Mouse (Mus musculus) lung, postnatal 14 days (tissue): Measurements from ENCODE around the gene Odf3l1.

Source experiments
- DNase-seq: peaks from one replicate; pipeline ENCODE4 v3.0.0; 2021

Gene Odf3l1

DNA sequence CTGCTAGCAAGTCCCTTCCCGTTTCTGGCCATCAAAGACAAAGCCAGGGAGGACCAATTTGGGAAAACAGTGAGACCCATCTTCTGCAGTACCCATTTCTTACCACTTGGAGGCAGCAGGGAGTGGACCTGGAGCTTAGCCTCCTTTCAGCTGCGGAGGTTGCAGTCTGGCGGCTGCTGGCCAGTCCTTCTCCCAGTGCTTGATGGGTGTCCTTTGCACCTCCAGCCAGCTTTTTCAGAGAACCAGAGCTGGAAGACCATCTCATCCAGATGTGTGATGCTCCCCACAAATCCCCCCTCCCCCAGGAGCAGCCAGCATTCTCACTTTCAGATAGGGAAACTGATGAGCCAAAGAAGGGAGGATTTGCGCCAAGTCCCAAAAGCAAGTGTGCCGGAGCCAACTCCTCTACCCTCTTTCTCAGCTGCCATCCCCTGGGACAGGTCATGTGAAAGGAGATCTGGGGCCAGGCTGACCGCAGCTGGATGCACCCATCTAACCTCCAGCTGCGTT is 20.7 kb downstream of the Odf3l1 start:
- DNase-seq = peak; percentile 75

DNA sequence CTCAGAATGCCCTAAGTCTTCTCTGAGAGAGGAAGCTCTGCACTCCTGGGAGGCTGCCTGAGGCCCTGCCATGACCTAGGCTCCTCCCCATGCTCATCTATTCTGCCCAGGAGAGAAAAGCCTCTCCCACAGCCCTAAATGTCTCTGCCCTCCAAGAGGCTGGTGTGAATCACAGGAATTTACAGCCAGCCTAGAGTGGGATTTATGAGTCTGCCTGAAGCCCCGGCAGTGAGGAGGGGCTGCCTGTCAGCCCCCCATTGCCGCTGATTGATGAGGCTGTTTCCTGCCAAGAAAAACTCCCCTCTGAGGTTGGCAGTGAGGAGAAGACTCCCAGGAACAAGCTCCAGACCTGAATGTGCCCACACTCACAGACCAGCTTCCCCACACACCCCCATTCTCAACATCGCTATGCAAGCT is 22.2 kb downstream of the Odf3l1 start:
- DNase-seq = no peak

DNA sequence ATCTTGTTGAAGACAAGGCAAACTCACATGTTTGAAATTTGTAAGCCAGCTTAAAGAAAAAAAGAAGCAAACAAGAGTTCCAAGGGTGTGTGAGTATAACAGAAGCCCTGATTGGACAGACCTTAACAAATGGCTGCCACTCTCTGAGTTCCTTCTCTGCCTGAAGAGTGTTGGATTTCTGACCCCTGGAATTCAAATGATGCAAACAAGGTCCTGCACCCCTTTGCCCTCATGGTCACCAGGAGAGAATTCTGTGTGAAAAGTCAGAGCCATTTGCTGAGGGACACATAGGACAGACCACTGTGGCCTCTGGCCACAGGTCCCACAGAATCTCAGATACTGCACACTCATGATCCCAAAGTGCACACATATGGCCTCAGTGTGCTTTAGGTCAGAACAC is 22.6 kb downstream of the Odf3l1 start:
- no peak for DNase-seq

DNA sequence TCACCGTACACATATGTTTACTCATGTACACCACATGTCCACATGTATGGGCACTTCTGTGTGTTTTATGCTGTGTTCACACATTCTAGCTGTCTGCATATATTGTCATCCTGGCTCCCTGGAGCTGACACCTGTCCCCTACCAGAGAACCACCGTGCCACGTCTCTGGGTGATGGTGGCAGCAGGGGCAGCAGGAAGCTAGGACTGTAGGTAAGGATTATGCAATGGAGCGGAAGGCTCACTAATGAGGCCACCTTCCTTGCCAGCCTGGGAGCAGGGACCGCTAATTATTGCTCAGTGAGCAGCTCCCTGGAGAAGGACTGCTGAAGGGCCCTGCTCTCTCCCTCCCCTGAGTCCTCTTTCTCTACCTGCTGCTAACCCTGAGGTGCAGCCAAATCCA is 23.8 kb downstream of the Odf3l1 start:
- no peak for DNase-seq

DNA sequence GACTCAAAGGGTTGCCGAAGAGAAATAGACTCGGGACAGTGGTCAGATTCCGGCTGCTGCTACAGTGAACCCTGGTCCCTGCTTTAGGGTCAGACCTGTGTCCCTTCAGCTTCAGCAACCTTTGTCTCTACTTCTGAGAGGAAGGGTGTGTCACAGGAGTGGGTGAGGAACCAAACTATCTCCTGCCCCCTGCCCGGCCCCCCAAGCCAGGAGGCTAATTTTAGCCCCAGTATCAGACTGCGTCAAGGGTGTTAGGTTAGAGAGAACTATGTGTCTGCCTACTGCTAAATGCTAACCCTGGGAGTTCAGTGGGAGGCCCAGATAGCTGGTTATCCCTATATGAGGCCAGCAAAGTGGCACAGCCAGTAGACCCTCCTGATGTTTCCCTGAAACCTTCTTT is 29.3 kb downstream of the Odf3l1 start:
- DNase-seq = no peak

DNA sequence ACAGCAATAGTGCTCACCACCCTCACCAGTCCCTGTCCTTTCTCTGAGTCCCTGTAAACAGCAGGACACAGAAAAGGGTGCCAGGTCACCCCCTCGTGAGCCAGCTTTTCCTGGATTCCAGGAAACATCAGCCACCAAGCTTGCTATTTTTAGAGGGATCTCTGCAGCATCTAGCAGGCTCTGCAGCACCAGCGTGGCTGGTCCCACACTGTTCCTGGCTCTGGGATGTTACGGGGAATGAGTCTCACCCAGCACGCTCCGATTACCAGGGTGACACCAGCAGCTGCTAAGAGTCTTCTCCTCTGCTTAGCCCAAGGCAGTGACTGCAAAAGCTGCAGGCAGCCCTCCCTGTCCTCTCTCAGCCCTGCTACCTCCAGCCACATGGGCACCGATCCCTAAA is 31.6 kb downstream of the Odf3l1 start:
- peak; percentile 7 for DNase-seq

DNA sequence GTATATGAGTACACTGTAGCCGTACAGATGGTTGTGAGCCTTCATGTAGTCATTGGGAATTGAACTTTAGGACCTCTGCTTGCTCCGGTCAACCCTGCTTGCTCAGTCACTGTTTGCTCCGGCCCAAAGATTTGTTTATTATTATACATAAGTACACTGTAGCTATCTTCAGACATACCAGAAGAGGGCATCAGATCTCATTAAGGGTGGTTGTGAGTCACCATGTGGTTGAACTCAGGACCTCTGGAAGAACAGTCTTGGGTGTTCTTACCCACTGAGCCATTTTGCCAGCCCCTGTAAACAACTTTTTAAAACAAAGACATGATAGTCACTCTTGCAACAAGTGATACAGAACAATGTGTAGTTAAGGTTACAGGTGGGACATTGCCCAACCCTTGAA is 32.6 kb downstream of the Odf3l1 start:
- no peak for DNase-seq

DNA sequence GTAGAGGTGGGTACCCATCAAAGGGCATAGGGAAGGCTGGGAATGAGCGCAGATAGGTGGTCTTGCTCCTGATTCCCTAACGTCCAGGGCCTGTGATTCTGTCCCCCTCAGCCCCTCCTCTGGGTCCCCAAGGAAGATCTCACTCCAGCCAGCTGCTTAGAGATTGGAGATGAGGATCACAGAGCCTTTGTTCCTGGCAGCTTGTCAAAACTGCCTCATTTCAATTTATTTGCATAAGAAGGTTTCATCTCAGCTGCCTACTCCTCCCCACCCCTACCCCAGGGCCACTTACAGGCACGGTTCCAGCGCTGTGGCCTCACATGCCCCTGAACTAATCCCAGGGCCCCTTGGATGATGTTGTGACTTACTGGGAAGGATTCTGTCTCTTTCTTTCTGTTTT is 34.3 kb downstream of the Odf3l1 start:
- peak; percentile 7 for DNase-seq

DNA sequence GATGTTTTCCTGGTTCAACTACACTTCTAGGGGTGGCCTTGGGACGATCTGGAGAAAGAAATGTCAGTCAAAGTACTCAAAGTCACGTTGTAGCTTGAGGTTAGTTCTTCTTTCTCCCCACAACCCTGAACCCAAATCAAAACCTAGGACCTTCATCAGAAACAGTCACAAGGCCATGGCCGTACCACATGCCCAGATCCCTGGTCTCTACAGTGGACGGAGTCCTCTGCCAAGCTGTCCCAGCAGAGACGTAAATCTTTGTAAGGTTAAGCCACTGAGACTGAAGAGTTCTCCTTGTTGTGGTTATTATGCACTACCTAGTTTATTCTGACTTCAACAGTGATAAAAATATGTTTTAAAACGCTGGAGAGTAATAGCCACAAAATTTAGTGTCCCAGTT is 35.6 kb downstream of the Odf3l1 start:
- no peak for DNase-seq

DNA sequence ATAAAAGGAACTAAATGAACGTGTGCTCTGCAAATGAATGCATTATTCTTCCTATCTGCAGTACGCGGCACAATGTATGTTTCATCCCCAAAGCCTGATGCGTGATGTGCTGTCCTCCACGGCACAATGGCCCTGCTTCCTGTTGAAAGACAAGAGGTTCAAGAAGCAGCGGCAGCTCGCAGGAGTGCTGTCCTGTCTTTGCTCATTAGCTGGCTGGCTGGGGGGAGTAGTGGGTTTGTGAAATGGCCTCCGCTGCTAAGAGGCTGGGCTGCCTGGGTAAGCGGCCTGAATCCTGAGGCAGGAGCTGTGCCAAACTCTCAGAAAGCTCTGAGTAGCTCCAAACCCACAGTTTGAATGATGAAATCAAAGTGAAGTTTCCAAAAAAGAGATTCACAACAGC is 36.3 kb downstream of the Odf3l1 start:
- no peak for DNase-seq

DNA sequence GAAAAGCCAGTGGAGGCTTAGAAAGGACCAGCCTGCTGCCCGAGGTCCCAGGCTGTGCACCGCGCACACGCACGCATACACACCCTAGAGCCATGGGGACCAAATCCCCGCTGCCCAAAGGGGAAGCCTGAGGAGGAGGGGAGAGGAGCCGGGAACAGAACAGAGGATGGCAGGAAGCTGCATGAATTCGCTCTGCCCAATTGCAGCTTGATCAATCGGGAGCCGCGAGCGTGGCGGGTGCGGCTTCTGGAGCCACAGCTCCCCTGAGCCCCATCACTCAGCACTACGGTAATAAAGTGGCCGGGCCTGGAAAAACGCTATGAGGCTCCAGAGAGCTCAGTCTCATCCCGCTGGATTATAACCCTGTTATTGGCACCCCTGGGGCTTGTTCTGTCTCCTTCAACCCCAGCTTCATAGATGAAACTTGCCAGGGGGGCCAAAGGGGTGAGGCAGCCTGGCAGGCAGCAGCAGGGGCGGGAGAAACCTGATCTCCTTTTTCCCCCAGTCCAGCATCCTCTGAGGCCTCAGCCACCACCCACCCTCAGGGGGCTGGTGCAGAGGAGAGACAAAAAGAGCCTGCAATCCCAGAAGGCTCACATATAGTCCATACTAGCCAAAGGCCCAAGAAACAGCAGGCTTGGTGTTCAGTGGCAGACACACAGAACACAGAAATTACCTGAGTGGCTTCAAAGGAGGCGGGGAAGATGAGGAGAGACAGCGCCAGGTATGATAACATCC is 38.8 kb downstream of the Odf3l1 start:
- no peak for DNase-seq

DNA sequence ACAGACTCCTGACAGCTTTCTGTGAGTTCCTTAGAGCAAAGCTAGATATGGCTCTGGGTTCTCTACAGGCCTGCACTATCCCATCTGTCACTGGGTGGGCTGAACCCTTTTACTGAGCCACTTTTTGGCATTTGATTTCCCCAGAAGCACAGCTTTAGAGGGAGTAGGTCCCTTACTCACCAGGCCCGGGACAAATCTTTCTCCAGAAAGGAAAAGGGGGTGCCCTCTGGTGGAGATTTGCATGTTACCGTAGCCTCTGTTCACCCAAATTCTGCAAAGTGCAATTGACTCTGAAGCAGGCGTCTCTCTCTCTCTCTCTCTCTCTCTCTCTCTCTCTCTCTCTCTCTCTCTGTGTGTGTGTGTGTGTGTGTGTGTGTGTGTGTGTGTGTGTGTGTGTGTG is 39.6 kb downstream of the Odf3l1 start:
- DNase-seq = peak; percentile 30

DNA sequence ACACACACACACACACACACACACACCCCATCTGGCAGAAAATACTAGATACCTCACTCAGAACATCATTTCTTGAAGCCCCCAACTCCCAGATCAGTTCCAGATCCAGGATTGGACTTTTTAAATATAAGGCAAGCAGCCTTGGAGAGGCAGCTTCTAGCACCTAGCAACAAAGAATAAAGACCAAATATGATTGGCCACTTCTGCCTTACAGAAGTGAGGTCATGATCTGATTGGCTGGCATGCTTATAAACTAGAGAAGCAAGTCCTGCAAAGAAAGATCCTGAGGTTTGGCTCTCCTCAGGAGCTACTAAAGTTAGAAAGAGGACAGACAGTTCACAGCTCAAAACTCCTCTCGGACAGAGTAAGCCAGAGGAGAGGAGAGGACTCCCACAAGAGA is 53.6 kb downstream of the Odf3l1 start:
- DNase-seq = no peak

DNA sequence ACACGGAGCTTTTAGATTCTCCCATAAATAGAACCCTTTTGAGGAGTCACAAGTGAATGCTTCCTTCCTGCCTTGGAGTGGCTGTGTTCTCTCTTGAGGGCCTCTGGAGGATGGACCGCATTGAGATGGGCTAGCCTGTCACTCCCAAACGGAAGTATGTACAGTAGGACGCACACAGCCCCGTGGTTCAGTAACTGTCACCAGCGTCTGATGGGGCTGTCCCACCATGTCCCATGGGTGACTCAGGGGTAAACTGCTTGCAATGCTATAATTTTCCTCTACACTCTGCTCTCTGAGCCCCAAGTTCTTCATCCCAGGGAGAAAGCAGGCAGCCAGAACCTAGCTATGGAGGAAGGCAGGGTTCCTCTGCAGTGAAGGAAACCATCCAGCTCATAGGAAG is 56.5 kb downstream of the Odf3l1 start:
- no peak for DNase-seq

DNA sequence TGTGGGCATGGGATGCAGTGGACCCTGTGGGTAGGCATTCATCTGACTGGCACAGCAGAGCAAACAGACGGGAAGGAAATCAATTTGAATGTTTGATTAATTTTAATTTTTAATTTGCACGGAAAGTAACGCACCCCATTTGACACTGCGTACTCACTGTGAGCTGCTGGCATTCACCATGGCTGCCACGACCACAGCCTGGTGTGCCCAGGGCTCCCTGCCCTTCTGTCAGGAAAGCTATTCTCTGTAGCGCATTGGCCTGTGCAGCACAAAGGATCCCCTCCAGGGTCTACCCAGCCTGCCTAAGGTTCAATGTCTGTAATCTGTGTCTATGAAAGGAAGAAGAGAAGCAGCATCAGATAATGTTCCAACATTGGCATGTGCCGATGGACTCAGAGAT is 61.3 kb downstream of the Odf3l1 start:
- DNase-seq = no peak
